Mouse (Mus musculus) heart, embryonic 15.5 days (tissue): Measurements from ENCODE around the gene Neurl2. TPM values are rescaled to one million over a fixed set of nuclear protein-coding genes. Genes with fewer than 3 reads are reported as not detected.
"Not testable (repeated sequence)": the region's sequence is repeated elsewhere in the genome, so short reads cannot be mapped to it uniquely, and the experiment has no call there.

Experiments used
- ATAC-seq: fragments of 200-750 bp; cut with Nextera tagmentation; replicated peaks from 2 replicates; pipeline ENCODE4 v1.8.0; 2017; ENCODE audit warnings: low read depth, moderate TSS enrichment; ENCODE audit not compliant: insufficient number of reproducible peaks, insufficient read depth, low FRiP score
- H3K27ac ChIP-seq: fragments of 300-500 bp; sonication (generic); 2 replicates; pipeline ENCODE4 v1.5.1; 2015; ENCODE audit warnings: mild to moderate bottlenecking, inconsistent platforms
- H3K27me3 ChIP-seq: fragments of 300-500 bp; sonication (generic); 2 replicates; pipeline ENCODE4 v1.6.1; 2015; ENCODE audit warnings: inconsistent platforms
- H3K36me3 ChIP-seq: fragments of 300-500 bp; sonication (generic); 2 replicates; pipeline ENCODE4 v1.6.1; 2015; ENCODE audit warnings: mild to moderate bottlenecking, inconsistent platforms
- H3K4me1 ChIP-seq: fragments of 300-500 bp; sonication (generic); replicated peaks from 2 replicates; pipeline ENCODE4 v1.6.1; 2015; ENCODE audit warnings: inconsistent platforms
- H3K4me2 ChIP-seq: fragments of 300-500 bp; sonication (generic); 2 replicates; pipeline ENCODE4 v1.6.1; 2015; ENCODE audit warnings: inconsistent platforms, mild to moderate bottlenecking, moderate library complexity
- H3K4me3 ChIP-seq: fragments of 300-500 bp; sonication (generic); 2 replicates; pipeline ENCODE4 v1.5.1; 2015; ENCODE audit warnings: mild to moderate bottlenecking, inconsistent platforms
- H3K9ac ChIP-seq: fragments of 300-500 bp; sonication (generic); 2 replicates; pipeline ENCODE4 v1.6.1; 2015; ENCODE audit warnings: mild to moderate bottlenecking, inconsistent platforms
- H3K9me3 ChIP-seq: fragments of 300-500 bp; sonication (generic); replicated peaks from 2 replicates; pipeline ENCODE4 v1.6.1; 2016; ENCODE audit warnings: inconsistent platforms
- WGBS: fragments of 180-500 bp; shearing (Covaris S2); methylation state at CpG from one replicate; pipeline ENCODE4 v1.1.7; 2015; ENCODE audit warnings: mixed read lengths; 5-methylcytosine and 5-hydroxymethylcytosine counted together
- polyA plus RNA-seq: library from polyadenylated mRNA; unstranded; fragments of >200 nt; fragmentation: Nextera tagmentation; extraction: Ambion mirVana; gene quantifications from 2 replicates; pipeline ENCODE4 v1.2.1, GENCODE M21; 2015

Gene Neurl2
- polyA plus RNA-seq, 1 experiment from 2014 or later: 47.1 TPM

GRCm38 (mm10) chr2:164857101-164857821 is 24.0 kb upstream of the Neurl2 start, which contains the start of gene Pltp:
Gene Pltp, minus strand, starts transcription at chr2:164857711.
- ATAC-seq: peak; percentile 37; the same call in 1 of the 2 replicates
- peak within 1 kb of the TSS; percentile 46 for H3K9ac ChIP-seq
- peak within 1 kb of the TSS; percentile 10; the same call in 1 of the 2 replicates for H3K27ac ChIP-seq
- H3K4me2 ChIP-seq: peak within 1 kb of the TSS; percentile 96
- under 1% methylated on average over 47 of the region's 47 CpGs for WGBS
- peaks cover 40% of the 10 kb centered on the region for H3K4me1 ChIP-seq
- peaks cover 59% of the 10 kb centered on the region for H3K27me3 ChIP-seq
- peak within 1 kb of the TSS; percentile 58 for H3K4me3 ChIP-seq
- H3K36me3 ChIP-seq: no peaks in the 10 kb centered on the region
- H3K9me3 ChIP-seq: no peaks in the 10 kb centered on the region

DNA sequence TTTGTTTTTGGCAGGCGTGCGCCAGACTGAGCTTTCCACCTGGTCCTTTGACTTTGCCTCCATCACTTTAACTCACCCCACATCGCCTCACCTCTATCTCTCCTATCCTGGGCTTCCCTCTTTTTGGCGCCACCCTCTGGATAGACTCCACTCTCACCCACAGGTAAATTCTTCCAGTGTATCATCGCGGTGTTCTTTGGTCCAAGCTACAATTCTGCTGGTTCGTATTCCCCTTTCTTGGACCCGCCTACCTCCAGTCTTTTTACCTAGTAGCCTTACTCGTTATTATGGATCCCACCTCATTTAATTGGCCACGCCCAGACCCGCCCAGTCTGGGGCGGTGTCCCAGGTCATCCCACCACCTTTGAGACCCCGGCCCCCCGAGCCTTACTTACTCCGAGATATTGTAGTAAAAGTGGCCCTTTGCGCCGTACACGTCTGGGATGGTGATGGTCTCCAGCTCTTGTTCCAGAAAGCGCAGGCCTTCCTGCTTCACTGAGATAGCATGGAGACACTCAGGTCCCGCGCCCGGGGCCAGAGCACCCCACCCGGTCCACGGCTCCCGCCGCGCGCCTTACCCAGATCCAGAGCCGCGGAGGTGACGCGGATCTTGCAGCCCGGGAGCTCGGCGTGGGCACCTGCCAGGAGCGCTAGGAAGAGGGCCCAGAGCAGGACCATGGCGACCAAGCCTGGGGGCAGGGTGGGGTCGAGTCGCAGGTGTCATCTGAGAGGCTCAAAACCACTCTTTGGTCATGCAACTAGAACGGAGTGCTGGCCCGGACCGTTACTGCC is 23.2 kb upstream of the Neurl2 start:
- Histone ChIP-seq H3K27ac (no peak overlapping the region), H3K9ac (peak overlapping the region; percentile 46), H3K9me3 (no peaks in the 10 kb centered on the region), H3K4me1 (peaks cover 32% of the 10 kb centered on the region), H3K4me3 (peak overlapping the region; percentile 58), H3K4me2 (peak overlapping the region; percentile 96), H3K36me3 (no peaks in the 10 kb centered on the region), H3K27me3 (peaks cover 59% of the 10 kb centered on the region)
- ATAC-seq: peak; percentile 38
- WGBS: 1% methylated on average over 42 of the region's 42 CpGs

GRCm38 (mm10) chr2:164855572-164855971 is 22.3 kb upstream of the Neurl2 start:
- Histone ChIP-seq H3K4me1 (peaks cover 27% of the 10 kb centered on the region), H3K27me3 (peaks cover 59% of the 10 kb centered on the region), H3K4me3 (peak overlapping the region; percentile 58; the same call in 1 of the 2 replicates)
- not testable (repeated sequence) for H3K27ac ChIP-seq, H3K36me3 ChIP-seq, H3K9me3 ChIP-seq, ATAC-seq, H3K9ac ChIP-seq, H3K4me2 ChIP-seq
- WGBS: 85% methylated on average over 5 of the region's 5 CpGs

- no peak overlapping the region for H3K4me2 ChIP-seq
- WGBS: 69% methylated on average over 8 of the region's 8 CpGs
- H3K9me3 ChIP-seq: no peaks in the 10 kb centered on the region
- no peak overlapping the region for H3K27ac ChIP-seq
- no peaks in the 10 kb centered on the region for H3K36me3 ChIP-seq
- no peak for ATAC-seq
- H3K9ac ChIP-seq: no peak overlapping the region
- no peak overlapping the region for H3K4me3 ChIP-seq
- no peaks in the 10 kb centered on the region for H3K4me1 ChIP-seq
- peaks cover 20% of the 10 kb centered on the region for H3K27me3 ChIP-seq
Observed at GRCm38 (mm10) chr2:164850061-164850460, 16.8 kb upstream of the Neurl2 start.

GRCm38 (mm10) chr2:164845782-164846181 is 12.5 kb upstream of the Neurl2 start:
- Histone ChIP-seq H3K4me3 (no peak overlapping the region), H3K4me2 (no peak overlapping the region)
- WGBS: 49% methylated on average over 3 of the region's 3 CpGs

DNA sequence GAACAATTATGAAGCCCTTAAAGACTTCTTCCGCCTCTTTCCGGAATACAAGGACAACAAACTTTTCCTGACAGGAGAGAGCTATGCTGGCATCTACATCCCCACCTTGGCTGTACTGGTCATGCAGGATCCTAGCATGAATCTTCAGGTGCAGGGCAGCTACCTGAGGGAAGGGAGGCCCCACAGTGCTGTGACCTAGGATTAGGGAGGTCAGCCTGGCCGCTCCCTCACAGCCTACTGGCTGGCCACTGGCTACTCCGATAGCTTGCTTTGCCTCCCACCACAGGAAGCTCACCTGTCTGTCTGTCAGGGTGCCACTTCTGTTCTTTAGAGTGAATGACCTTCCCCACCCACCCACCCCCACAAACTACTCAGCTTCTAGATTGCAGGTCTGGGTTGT is 1.9 kb upstream of the Neurl2 start:
- WGBS: 92% methylated on average over 4 of the region's 4 CpGs
- H3K27me3 ChIP-seq: no peaks in the 10 kb centered on the region
- H3K36me3 ChIP-seq: peaks cover 43% of the 10 kb centered on the region
- H3K4me2 ChIP-seq: peak overlapping the region; percentile 93
- peak overlapping the region; percentile 82; the same call in 1 of the 2 replicates for H3K4me3 ChIP-seq
- no peak for ATAC-seq
- no peak overlapping the region for H3K27ac ChIP-seq
- no peaks in the 10 kb centered on the region for H3K9me3 ChIP-seq
- H3K4me1 ChIP-seq: peaks cover 29% of the 10 kb centered on the region
- peak overlapping the region; percentile 84; the same call in 1 of the 2 replicates for H3K9ac ChIP-seq

More at GRCm38 (mm10) chr2:164845782-164846181, 12.5 kb upstream of the Neurl2 start:
- Histone ChIP-seq H3K36me3 (peaks cover under 1% of the 10 kb centered on the region; the same call in 1 of the 2 replicates), H3K9ac (no peak overlapping the region), H3K9me3 (no peaks in the 10 kb centered on the region), H3K27ac (no peak overlapping the region), H3K27me3 (no peaks in the 10 kb centered on the region), H3K4me1 (no peaks in the 10 kb centered on the region)
- no peak for ATAC-seq

DNA sequence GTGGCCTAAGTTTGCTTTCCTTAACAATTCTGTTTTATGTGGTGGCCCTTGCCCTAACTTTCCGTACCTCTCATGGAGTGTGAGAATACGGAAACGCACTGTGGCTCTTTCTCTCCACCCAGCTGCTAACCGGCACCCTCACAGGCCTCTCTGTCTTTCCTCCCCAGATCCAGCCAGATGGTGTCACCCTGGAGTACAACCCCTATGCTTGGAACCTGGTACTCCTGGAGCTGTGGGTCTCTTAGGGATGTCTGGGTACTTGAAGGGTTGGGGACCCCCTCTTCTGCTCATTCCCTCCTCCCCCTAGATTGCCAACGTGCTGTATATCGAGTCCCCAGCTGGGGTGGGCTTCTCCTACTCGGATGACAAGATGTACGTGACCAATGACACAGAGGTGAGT is 1.3 kb upstream of the Neurl2 start:
- Histone ChIP-seq H3K9me3 (no peaks in the 10 kb centered on the region), H3K27me3 (no peaks in the 10 kb centered on the region), H3K36me3 (peaks cover 44% of the 10 kb centered on the region), H3K9ac (peak overlapping the region; percentile 84), H3K4me2 (peak overlapping the region; percentile 93), H3K27ac (peak overlapping the region; percentile 98), H3K4me1 (peaks cover 29% of the 10 kb centered on the region), H3K4me3 (peak overlapping the region; percentile 82)
- no peak for ATAC-seq
- WGBS: 40% methylated on average over 8 of the region's 8 CpGs

DNA sequence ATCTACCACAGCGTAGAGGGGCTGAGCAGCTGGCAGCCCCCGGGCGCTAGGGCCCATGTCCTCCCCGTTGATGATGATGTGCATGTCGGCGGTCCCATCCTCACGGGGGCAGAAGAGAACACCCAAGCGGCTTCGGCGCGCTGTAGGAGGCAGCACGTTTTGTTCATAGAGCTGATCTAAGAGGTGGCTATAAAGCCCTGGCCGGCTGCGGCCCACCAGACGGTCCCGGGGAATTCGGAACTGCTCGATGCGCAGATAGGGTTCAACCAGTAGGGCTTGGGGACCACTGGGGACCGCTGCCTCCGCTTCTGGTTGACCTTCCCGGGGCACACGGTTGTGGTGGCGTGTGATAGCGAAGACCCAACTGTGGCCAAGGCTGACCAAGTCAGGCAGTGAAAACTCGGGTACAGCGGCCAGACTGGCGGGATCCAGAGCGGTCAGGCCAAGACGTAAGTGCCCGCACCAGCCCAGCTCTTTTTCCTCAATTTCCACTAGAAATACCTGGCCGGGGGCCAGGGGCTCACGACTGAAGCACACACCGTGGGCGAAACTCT is 431 bp downstream of the Neurl2 start, which contains the start of gene Ctsa:
Gene Ctsa (plus strand): TSS at position 126 of the 554 bp plus-strand sequence.
- Histone ChIP-seq H3K27ac (peak within 1 kb of the TSS; percentile 98), H3K27me3 (no peaks in the 10 kb centered on the region), H3K9me3 (no peaks in the 10 kb centered on the region), H3K4me1 (peaks cover 29% of the 10 kb centered on the region), H3K4me3 (peak within 1 kb of the TSS; percentile 82), H3K9ac (peak within 1 kb of the TSS; percentile 84), H3K4me2 (peak within 1 kb of the TSS; percentile 93), H3K36me3 (peaks cover 28% of the 10 kb centered on the region)
- under 1% methylated on average over 35 of the region's 35 CpGs for WGBS
- peak; percentile 74 for ATAC-seq

DNA sequence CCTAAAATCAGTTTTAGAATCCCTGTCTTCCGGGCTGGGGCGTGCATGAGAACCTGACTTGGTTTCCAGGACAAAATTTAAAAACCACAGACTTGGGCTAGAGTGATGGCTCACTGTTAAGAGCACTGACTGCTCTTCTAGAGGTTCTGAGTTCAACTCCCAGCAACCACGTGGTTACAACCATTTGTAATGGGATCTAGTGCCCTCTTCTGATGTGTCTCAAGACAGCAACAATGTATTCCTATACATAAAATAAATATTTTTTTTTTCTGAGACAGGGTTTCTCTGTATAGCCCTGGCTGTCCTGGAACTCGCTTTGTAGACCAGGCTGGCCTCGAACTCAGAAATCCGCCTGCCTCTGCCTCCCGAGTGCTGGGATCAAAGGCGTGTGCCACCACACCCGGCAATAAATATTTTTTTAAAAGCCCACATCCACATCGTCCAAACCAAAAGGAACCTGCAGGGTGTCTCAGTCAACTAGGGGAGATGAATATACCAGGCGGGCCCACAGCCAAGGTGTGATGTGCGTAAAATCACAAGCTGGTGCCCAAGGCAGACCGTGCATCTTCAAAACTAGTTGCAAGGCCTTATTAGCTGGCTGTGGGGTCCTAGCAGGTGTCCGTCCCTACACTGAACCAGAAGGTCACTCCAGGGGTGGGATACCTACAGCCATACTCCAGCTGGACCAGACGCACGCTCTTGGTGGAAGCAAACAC is 1.1 kb downstream of the Neurl2 start:
- 55% methylated on average over 16 of the region's 16 CpGs for WGBS
- Histone ChIP-seq H3K9me3 (no peaks in the 10 kb centered on the region), H3K36me3 (peaks cover 30% of the 10 kb centered on the region; the same call in 1 of the 2 replicates), H3K27ac (peak overlapping the region; percentile 98), H3K4me2 (peak overlapping the region; percentile 93), H3K4me3 (peak overlapping the region; percentile 82), H3K4me1 (peaks cover 29% of the 10 kb centered on the region), H3K9ac (peak overlapping the region; percentile 84), H3K27me3 (no peaks in the 10 kb centered on the region)
- no peak for ATAC-seq

- Histone ChIP-seq H3K4me2 (no peak overlapping the region), H3K9me3 (no peaks in the 10 kb centered on the region), H3K9ac (no peak overlapping the region), H3K36me3 (peaks cover 30% of the 10 kb centered on the region), H3K4me1 (peaks cover 29% of the 10 kb centered on the region), H3K27ac (no peak overlapping the region), H3K4me3 (no peak overlapping the region), H3K27me3 (no peaks in the 10 kb centered on the region)
- ATAC-seq: no peak
- 88% methylated on average over 10 of the region's 10 CpGs for WGBS
Observed at GRCm38 (mm10) chr2:164831029-164831428, 2.2 kb downstream of the Neurl2 start.
